Mouse (Mus musculus): ENCODE data around the gene Yjefn3. TPM values are rescaled to one million over a fixed set of nuclear protein-coding genes. Genes with fewer than 3 reads are reported as not detected.

Gene Yjefn3
- total and polyA plus RNA-seq, 2 experiments from 2014 or later = 10.7 to 13.3 TPM

DNA sequence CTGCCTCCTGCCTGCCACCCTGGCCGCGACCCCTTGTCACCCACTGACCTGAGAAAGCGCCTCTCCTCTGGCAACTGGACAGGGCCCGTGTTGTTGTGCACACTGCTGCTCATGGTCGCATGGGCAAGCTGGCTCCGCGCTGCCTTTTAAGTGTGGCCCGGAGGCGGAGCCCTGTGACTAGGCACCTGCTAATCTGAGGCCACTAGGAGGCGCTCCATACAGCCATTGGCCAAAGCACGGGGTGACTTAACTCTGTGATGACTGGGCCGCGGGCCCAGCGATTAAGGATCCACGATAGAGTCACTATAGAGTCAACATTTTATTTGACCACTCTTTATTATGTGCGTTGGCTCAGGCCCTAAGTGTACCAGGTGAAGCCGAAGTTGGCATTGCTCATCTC lies 8.6 kb downstream of the Yjefn3 start:
- H3K4me1 ChIP-seq (ENCODE audit: insufficient read depth, low read length) = peaks cover 3% of the 10 kb centered on the region; the same call in 1 of the 2 replicates
- 31% methylated on average over 17 of the region's 17 CpGs for WGBS
- no peaks in the 10 kb centered on the region for H3K9me3 ChIP-seq (ENCODE audit: low read length)
- no peak overlapping the region for H3K4me3 ChIP-seq (ENCODE audit: low read length)
- H3K27me3 ChIP-seq (ENCODE audit: insufficient read depth, low read length) = peaks cover 17% of the 10 kb centered on the region
- no peak overlapping the region for H3K27ac ChIP-seq
- H3K36me3 ChIP-seq (ENCODE audit: insufficient read depth, low read length) = peaks cover 5% of the 10 kb centered on the region; the same call in 1 of the 2 replicates
- DNase-seq (ENCODE audit: low spot score) (peak; percentile 84), ATAC-seq (peak; percentile 59; the same call in 1 of the 2 replicates)
- H3K9ac ChIP-seq (replicated peaks; ENCODE audit: low read length) = no peak overlapping the region
- TF ChIP-seq CTCF (IDR thresholded peaks at IDR 0.05; ENCODE audit: low read depth) = peak; percentile 74
- H3K4me2 ChIP-seq (ENCODE audit: low read depth, low read length) = no peak overlapping the region

- DNase-seq (ENCODE audit: low spot score) (peak; percentile 77), ATAC-seq (no peak)
- 29% methylated on average over 19 of the region's 19 CpGs for WGBS
- H3K4me3 ChIP-seq (ENCODE audit: low read length) = no peak overlapping the region
- peaks cover 5% of the 10 kb centered on the region; the same call in 1 of the 2 replicates for H3K36me3 ChIP-seq (ENCODE audit: insufficient read depth, low read length)
- H3K4me1 ChIP-seq (ENCODE audit: insufficient read depth, low read length) = peaks cover 18% of the 10 kb centered on the region
- TF ChIP-seq CTCF (IDR thresholded peaks at IDR 0.05; ENCODE audit: low read depth) = peak; percentile 88
- peaks cover 41% of the 10 kb centered on the region for H3K27me3 ChIP-seq (ENCODE audit: insufficient read depth, low read length)
- no peak overlapping the region for H3K9ac ChIP-seq (replicated peaks; ENCODE audit: low read length)
- H3K27ac ChIP-seq = no peak overlapping the region
- H3K9me3 ChIP-seq (ENCODE audit: low read length) = no peaks in the 10 kb centered on the region
- H3K4me2 ChIP-seq (ENCODE audit: low read depth, low read length) = no peak overlapping the region
These were observed 11.7 kb downstream of the Yjefn3 start for GRCm38 (mm10) chr8:69890813-69891241.

DNA sequence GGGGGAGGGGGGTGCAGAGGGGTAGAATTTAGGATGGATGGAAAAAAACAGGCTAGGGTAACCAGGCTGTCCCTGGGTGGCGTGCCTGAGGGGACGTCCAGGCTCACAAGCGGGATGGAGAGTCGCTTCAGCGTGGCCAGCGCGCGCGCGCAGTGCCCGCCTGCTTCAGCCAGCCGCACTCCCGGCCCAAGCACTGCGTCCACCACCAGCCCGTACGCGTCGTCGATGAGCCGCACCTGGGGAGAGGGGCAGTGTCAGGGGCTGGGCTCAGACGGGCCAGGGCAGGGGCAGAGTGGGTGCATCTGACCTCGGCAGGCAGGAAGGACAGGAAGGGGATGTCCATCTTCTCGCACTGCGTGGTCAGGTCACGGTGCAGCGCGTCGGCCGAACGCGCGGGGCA lies 13.6 kb downstream of the Yjefn3 start:
- Histone ChIP-seq H3K4me3 (ENCODE audit: low read length) (peak overlapping the region; percentile 28), H3K27me3 (ENCODE audit: insufficient read depth, low read length) (peaks cover 59% of the 10 kb centered on the region), H3K36me3 (ENCODE audit: insufficient read depth, low read length) (peaks cover 1% of the 10 kb centered on the region; the same call in 1 of the 2 replicates), H3K4me2 (ENCODE audit: low read depth, low read length) (peak overlapping the region; percentile 50), H3K9me3 (ENCODE audit: low read length) (no peaks in the 10 kb centered on the region), H3K27ac (no peak overlapping the region), H3K4me1 (ENCODE audit: insufficient read depth, low read length) (peaks cover 18% of the 10 kb centered on the region), H3K9ac (replicated peaks; ENCODE audit: low read length) (no peak overlapping the region)
- TF ChIP-seq CTCF (IDR thresholded peaks at IDR 0.05; ENCODE audit: low read depth) = no peak
- WGBS = 3% methylated on average over 32 of the region's 32 CpGs
- DNase-seq (ENCODE audit: low spot score) (no peak), ATAC-seq (no peak)

DNA sequence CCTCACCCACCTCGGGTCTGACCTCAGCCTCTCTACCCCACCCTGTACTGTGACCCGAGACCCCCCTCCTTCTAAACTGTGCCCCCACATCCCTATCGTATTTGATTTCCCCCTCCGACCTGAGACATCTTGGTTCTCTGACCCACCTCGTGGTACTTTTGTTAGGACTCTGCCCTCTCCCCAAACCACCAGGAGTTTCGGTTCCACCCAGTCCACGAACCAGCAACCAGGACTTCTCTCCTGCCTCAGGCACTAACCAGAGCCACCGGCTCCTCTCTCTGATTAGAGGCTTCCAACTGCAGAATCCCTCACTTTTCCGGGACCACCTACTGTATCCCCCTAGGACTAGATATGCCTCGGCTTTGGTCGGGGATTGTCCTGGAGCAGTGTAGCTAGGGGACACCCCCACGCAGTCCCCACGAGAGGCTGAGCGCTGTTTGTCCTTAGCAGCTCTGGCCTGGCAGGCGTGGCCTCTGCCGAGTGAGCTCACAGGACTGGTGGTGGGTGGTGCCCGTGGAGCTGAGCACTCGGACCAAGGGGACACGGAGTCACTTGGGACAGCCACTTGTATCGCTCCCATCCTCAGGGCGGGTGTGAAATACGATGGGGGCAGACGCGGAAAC lies 14.2 kb downstream of the Yjefn3 start:
- H3K4me2 ChIP-seq (ENCODE audit: low read depth, low read length) = peak overlapping the region; percentile 50
- ATAC-seq (no peak), DNase-seq (ENCODE audit: low spot score) (no peak)
- WGBS = 7% methylated on average over 24 of the region's 24 CpGs
- TF ChIP-seq CTCF (IDR thresholded peaks at IDR 0.05; ENCODE audit: low read depth) = no peak
- H3K9me3 ChIP-seq (ENCODE audit: low read length) = no peaks in the 10 kb centered on the region
- H3K27ac ChIP-seq = no peak overlapping the region
- H3K36me3 ChIP-seq (ENCODE audit: insufficient read depth, low read length) = no peaks in the 10 kb centered on the region
- H3K4me1 ChIP-seq (ENCODE audit: insufficient read depth, low read length) = peaks cover 18% of the 10 kb centered on the region
- peaks cover 64% of the 10 kb centered on the region for H3K27me3 ChIP-seq (ENCODE audit: insufficient read depth, low read length)
- H3K9ac ChIP-seq (replicated peaks; ENCODE audit: low read length) = no peak overlapping the region
- H3K4me3 ChIP-seq (ENCODE audit: low read length) = peak overlapping the region; percentile 28

GRCm38 (mm10) chr8:69887289-69888243 lies 14.9 kb downstream of the Yjefn3 start, which contains the start of gene Cilp2:
Cilp2 (minus strand) TSS chr8:69887687.
- H3K36me3 ChIP-seq (ENCODE audit: insufficient read depth, low read length) = no peaks in the 10 kb centered on the region
- TF ChIP-seq CTCF (IDR thresholded peaks at IDR 0.05; ENCODE audit: low read depth) = no peak
- H3K9me3 ChIP-seq (ENCODE audit: low read length) = no peaks in the 10 kb centered on the region
- H3K4me2 ChIP-seq (ENCODE audit: low read depth, low read length) = peak within 1 kb of the TSS; percentile 50
- DNase-seq (ENCODE audit: low spot score) (no peak), ATAC-seq (no peak)
- H3K4me3 ChIP-seq (ENCODE audit: low read length) = peak within 1 kb of the TSS; percentile 28
- H3K9ac ChIP-seq (replicated peaks; ENCODE audit: low read length) = no peak within 1 kb of the TSS
- H3K27ac ChIP-seq = no peak within 1 kb of the TSS
- peaks cover 18% of the 10 kb centered on the region for H3K4me1 ChIP-seq (ENCODE audit: insufficient read depth, low read length)
- H3K27me3 ChIP-seq (ENCODE audit: insufficient read depth, low read length) = peaks cover 72% of the 10 kb centered on the region
- under 1% methylated on average over 57 of the region's 60 CpGs for WGBS

GRCm38 (mm10) chr8:69884141-69884540 lies 18.4 kb downstream of the Yjefn3 start:
- no peak overlapping the region for H3K9ac ChIP-seq (replicated peaks; ENCODE audit: low read length)
- H3K27me3 ChIP-seq (ENCODE audit: insufficient read depth, low read length) = peaks cover 82% of the 10 kb centered on the region
- no peaks in the 10 kb centered on the region for H3K36me3 ChIP-seq (ENCODE audit: insufficient read depth, low read length)
- no peak overlapping the region for H3K4me3 ChIP-seq (ENCODE audit: low read length)
- no peaks in the 10 kb centered on the region for H3K9me3 ChIP-seq (ENCODE audit: low read length)
- no peak for ATAC-seq
- no peak for TF ChIP-seq CTCF (IDR thresholded peaks at IDR 0.05; ENCODE audit: low read depth)
- no peak for DNase-seq (ENCODE audit: low spot score)
- H3K27ac ChIP-seq = no peak overlapping the region
- WGBS = 66% methylated on average over 13 of the region's 13 CpGs
- H3K4me1 ChIP-seq (ENCODE audit: insufficient read depth, low read length) = peaks cover 16% of the 10 kb centered on the region
- H3K4me2 ChIP-seq (ENCODE audit: low read depth, low read length) = no peak overlapping the region
